Comparison of ENCODE assay signal across 19 mouse cellular contexts in genomic region chr17:35766406-35766805, GRCm38 (mm10). TPM values are rescaled to one million over a fixed set of nuclear protein-coding genes. Genes with fewer than 3 reads are reported as not detected.
A peak's percentile ranks its signal among the peaks of the same experiment; 100 is the strongest.
DNase-seq lines count a peak whose midpoint lies in the region; ATAC-seq and TF ChIP-seq lines count a peak whose summit lies in the region.
"Had no signal": no experiment of that assay in that cellular context is flagged by ENCODE, and none has a peak within 500 bp of the region (broad histone marks: within the 10 kb centered on the region; RNA-seq: fewer than 3 reads in every experiment).

No protein-coding gene starts in this region.

- H3K9ac ChIP-seq in heart, adult 2 months (ENCODE audit: low read depth, low read length), result no peak overlapping the region
- H3K9ac ChIP-seq: embryonic facial prominence, embryonic 15.5 days; intestine, embryonic 15.5 days; limb, embryonic 15.5 days; lung, embryonic 15.5 days had no signal

- peak; percentile 87 for ATAC-seq in CD4-positive, CD25-positive, alpha-beta regulatory T cell, adult 4 months
- ATAC-seq in inflammation-experienced regulatory T-cells, adult 6 months, result peak; percentile 80
- ATAC-seq: intestine, embryonic 15.5 days; Patski had no signal

- H3K27ac ChIP-seq in heart, adult 2 months, result no peak overlapping the region
- H3K27ac ChIP-seq: embryonic facial prominence, embryonic 15.5 days; hindbrain, embryonic 10.5 days; intestine, embryonic 15.5 days; limb, embryonic 15.5 days; lung, embryonic 15.5 days; midbrain, embryonic 10.5 days had no signal

- no peak overlapping the region for H3K4me3 ChIP-seq in heart, adult 2 months
- H3K4me3 ChIP-seq: embryonic facial prominence, embryonic 15.5 days; hindbrain, embryonic 10.5 days; intestine, embryonic 15.5 days; limb, embryonic 15.5 days; lung, embryonic 15.5 days; midbrain, embryonic 10.5 days had no signal

- H3K79me2 ChIP-seq in heart, adult 2 months (replicated peaks; ENCODE audit: control insufficient read depth, insufficient read depth, low read length), result no peaks in the 10 kb centered on the region

- TF ChIP-seq CTCF in heart, adult 2 months (IDR thresholded peaks at IDR 0.05), result no peak

- TF ChIP-seq EP300 in heart, adult 2 months (IDR thresholded peaks at IDR 0.05; ENCODE audit: insufficient read depth, low read depth, low read length), result no peak

- intact Hi-C loops in heart, adult 2 months (cut with DNase I), result no loop called here

- WGBS in heart, adult 2 months, result 58% methylated on average over 9 of the region's 9 CpGs

- H3K4me1 ChIP-seq in heart, adult 2 months (ENCODE audit: control insufficient read depth, insufficient read depth, low read length), result no peaks in the 10 kb centered on the region
- H3K4me1 ChIP-seq: embryonic facial prominence, embryonic 15.5 days; intestine, embryonic 15.5 days; midbrain, embryonic 10.5 days had no signal

- TF ChIP-seq POLR2A in heart, adult 2 months (IDR thresholded peaks at IDR 0.05; ENCODE audit: insufficient read depth, low read depth, low read length), result no peak

- H3K36me3 ChIP-seq in heart, adult 2 months (ENCODE audit: control insufficient read depth, insufficient read depth, low read length), result no peaks in the 10 kb centered on the region
- H3K36me3 ChIP-seq: embryonic facial prominence, embryonic 15.5 days; hindbrain, embryonic 10.5 days; intestine, embryonic 15.5 days; limb, embryonic 15.5 days; lung, embryonic 15.5 days; midbrain, embryonic 10.5 days had no signal

- DNase-seq in retina, postnatal 1 day, result peak; percentile 5
- DNase-seq in retina, embryonic 14.5 days (ENCODE audit: low spot score), result no peak
- DNase-seq in thymus, postnatal 14 days, result peak; percentile 54
- no peak for DNase-seq in cerebellum, postnatal 25 days
- no peak for DNase-seq in heart, adult 2 months
- DNase-seq in urinary bladder, postnatal 25 days (ENCODE audit: low spot score), result no peak
- DNase-seq: cerebellum, adult 11 months; gastrocnemius, postnatal 25 days; kidney, postnatal 10 days; right cerebral cortex, postnatal 4 days had no signal

- H3K27me3 ChIP-seq in heart, adult 2 months (ENCODE audit: control insufficient read depth, insufficient read depth, low read length), result no peaks in the 10 kb centered on the region
- H3K27me3 ChIP-seq: embryonic facial prominence, embryonic 15.5 days; intestine, embryonic 15.5 days; limb, embryonic 15.5 days; lung, embryonic 15.5 days; Patski had no signal

RNA-seq across cellular contexts. Expression of gene Ier3, which starts 55.1 kb away (rescaled TPM):
- 1 to 10 TPM; 1.1 to 1.9 TPM for polyA plus RNA-seq in CD4-positive, CD25-positive, alpha-beta regulatory T cell, adult 4 months (2017; shearing (Covaris generic))
- polyA plus RNA-seq in inflammation-experienced regulatory T-cells, adult 6 months (2017; shearing (Covaris generic)), result 10 to 100 TPM in 1 of 3 experiments, 1 to 10 TPM in 1, under 1 TPM in 1; 0.54 to 11.8 (median 1.3) TPM
- total RNA-seq in heart, adult 2 months (2021), result 10 to 100 TPM; 15.6 to 37.0 TPM
- 30.9 and 33.1 TPM in 2 replicates for polyA plus RNA-seq in heart, adult 2 months (2012; rRNA removed)

RNA-seq across cellular contexts. Expression of gene Flot1, which starts 56.6 kb away (rescaled TPM):
- polyA plus RNA-seq in CD4-positive, CD25-positive, alpha-beta regulatory T cell, adult 4 months (2017; shearing (Covaris generic)), result 10 to 100 TPM; 24.3 to 30.7 TPM
- 10 to 100 TPM; 20.5 to 31.1 (median 28.1) TPM for polyA plus RNA-seq in inflammation-experienced regulatory T-cells, adult 6 months (2017; shearing (Covaris generic))
- total RNA-seq in heart, adult 2 months (2021), result 100 to 1,000 TPM; 133 to 148 TPM
- 138 and 144 TPM in 2 replicates for polyA plus RNA-seq in heart, adult 2 months (2012; rRNA removed)

Comparison
In these comparisons a context has a peak if more than half of its experiments do, and no peak if none do; other contexts are left out.
1. DNase-seq: peak in retina, postnatal 1 day (single experiment) and thymus, postnatal 14 days (single experiment); none in retina, embryonic 14.5 days (single experiment), cerebellum, postnatal 25 days (0 of 2), heart, adult 2 months (0 of 2) and urinary bladder, postnatal 25 days (single experiment).